Mouse (Mus musculus): ENCODE results near the gene Cacnb4.

Cacnb4 gene

GRCm38 (mm10) chr2:52605321-52605720, 71.3 kb downstream of the Cacnb4 start:
- no peak for DNase-seq (ENCODE audit: low read depth, low spot score)

- DNase-seq (ENCODE audit: low read depth, low spot score) = no peak
These were observed 72.0 kb downstream of the Cacnb4 start for GRCm38 (mm10) chr2:52604651-52605020.

- DNase-seq (ENCODE audit: low read depth, low spot score) = no peak
These were observed 72.5 kb downstream of the Cacnb4 start for GRCm38 (mm10) chr2:52603935-52604650.

- DNase-seq (ENCODE audit: low read depth, low spot score) = no peak
These were observed 73.2 kb downstream of the Cacnb4 start for GRCm38 (mm10) chr2:52603421-52603820.

- no peak for DNase-seq (ENCODE audit: low read depth, low spot score)
These were observed 73.7 kb downstream of the Cacnb4 start for GRCm38 (mm10) chr2:52602921-52603320.

- no peak for DNase-seq (ENCODE audit: low read depth, low spot score)
These were observed 74.4 kb downstream of the Cacnb4 start for GRCm38 (mm10) chr2:52602228-52602627.

- DNase-seq (ENCODE audit: low read depth, low spot score) = no peak
These were observed 79.1 kb downstream of the Cacnb4 start for GRCm38 (mm10) chr2:52597511-52597910.

GRCm38 (mm10) chr2:52593814-52594213, 82.8 kb downstream of the Cacnb4 start:
- DNase-seq (ENCODE audit: low read depth, low spot score) = no peak

- no peak for DNase-seq (ENCODE audit: low read depth, low spot score)
These were observed 83.4 kb downstream of the Cacnb4 start for GRCm38 (mm10) chr2:52593260-52593659.

GRCm38 (mm10) chr2:52590970-52591347, 85.7 kb downstream of the Cacnb4 start:
- DNase-seq (ENCODE audit: low read depth, low spot score) = peak; percentile 29

GRCm38 (mm10) chr2:52590340-52590969, 86.2 kb downstream of the Cacnb4 start:
- DNase-seq (ENCODE audit: low read depth, low spot score) = no peak

- DNase-seq (ENCODE audit: low read depth, low spot score) = no peak
These were observed 87.1 kb downstream of the Cacnb4 start for GRCm38 (mm10) chr2:52589514-52589913.

- no peak for DNase-seq (ENCODE audit: low read depth, low spot score)
These were observed 91.2 kb downstream of the Cacnb4 start for GRCm38 (mm10) chr2:52585384-52585783.

GRCm38 (mm10) chr2:52581132-52581781, 95.4 kb downstream of the Cacnb4 start:
- DNase-seq (ENCODE audit: low read depth, low spot score) = no peak

GRCm38 (mm10) chr2:52580697-52581096, 95.9 kb downstream of the Cacnb4 start:
- no peak for DNase-seq (ENCODE audit: low read depth, low spot score)

- DNase-seq (ENCODE audit: low read depth, low spot score) = no peak
These were observed 97.8 kb downstream of the Cacnb4 start for GRCm38 (mm10) chr2:52578846-52579245.

- no peak for DNase-seq (ENCODE audit: low read depth, low spot score)
These were observed 98.9 kb downstream of the Cacnb4 start for GRCm38 (mm10) chr2:52577700-52578099.

- no peak for DNase-seq (ENCODE audit: low read depth, low spot score)
These were observed 100.1 kb downstream of the Cacnb4 start for GRCm38 (mm10) chr2:52576546-52576945.

- no peak for DNase-seq (ENCODE audit: low read depth, low spot score)
These were observed 100.9 kb downstream of the Cacnb4 start for GRCm38 (mm10) chr2:52575637-52576175.

- no peak for DNase-seq (ENCODE audit: low read depth, low spot score)
These were observed 101.7 kb downstream of the Cacnb4 start for GRCm38 (mm10) chr2:52574929-52575328.

GRCm38 (mm10) chr2:52572221-52572620, 104.4 kb downstream of the Cacnb4 start:
- DNase-seq (ENCODE audit: low read depth, low spot score) = no peak

- no peak for DNase-seq (ENCODE audit: low read depth, low spot score)
These were observed 105.2 kb downstream of the Cacnb4 start for GRCm38 (mm10) chr2:52571339-52571968.

All from WW6 (cell line).